Mouse (Mus musculus) urinary bladder, postnatal 36 days (tissue): ENCODE measurements around the gene Acod1.

Experiments
- DNase-seq, 2 experiments: peaks; one replicate each; pipeline ENCODE4 v3.0.0; 2022; ENCODE audit warnings: low spot score in 2 of 2, mixed read lengths in 1 of 2

Gene Acod1

DNA sequence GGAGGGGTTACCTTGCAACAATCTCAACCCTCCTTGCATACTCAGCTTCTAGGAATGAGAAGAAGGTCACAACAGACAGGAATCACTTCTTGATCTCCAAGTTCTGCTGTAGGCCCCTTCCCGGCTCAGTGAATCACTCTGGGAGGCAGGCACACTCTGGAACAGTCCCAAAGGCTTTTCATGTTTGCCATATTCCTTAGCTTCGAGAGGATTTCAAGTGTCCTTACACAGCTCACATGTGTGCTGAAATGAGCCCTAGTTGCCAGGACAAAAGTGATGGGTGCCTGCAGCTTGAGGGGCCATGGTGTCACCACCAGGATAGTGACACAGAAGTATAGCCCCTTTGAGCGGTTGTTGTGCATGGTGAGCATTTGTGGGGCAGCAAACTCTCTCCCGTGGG, 26.0 kb downstream of the Acod1 start:
- no peak for DNase-seq

DNA sequence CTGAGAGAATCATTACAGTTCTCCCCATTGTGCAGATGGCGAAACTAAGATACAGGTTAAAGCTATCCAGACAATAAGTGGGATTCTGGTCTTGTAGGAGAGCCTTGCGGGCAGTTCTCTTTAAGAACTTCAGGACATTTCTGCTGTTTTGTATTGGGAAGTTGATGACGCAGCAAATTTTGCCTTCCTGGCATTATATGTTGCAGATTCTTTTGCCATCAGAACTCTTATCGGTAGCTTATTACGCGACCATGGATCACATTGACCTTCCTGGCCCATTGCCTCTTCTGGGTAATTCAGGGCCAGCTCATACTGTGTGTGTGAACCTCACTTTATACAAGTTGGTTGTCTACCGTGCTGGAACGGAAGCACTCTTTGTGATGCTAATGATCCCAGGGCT, 27.0 kb downstream of the Acod1 start:
- no peak for DNase-seq

DNA sequence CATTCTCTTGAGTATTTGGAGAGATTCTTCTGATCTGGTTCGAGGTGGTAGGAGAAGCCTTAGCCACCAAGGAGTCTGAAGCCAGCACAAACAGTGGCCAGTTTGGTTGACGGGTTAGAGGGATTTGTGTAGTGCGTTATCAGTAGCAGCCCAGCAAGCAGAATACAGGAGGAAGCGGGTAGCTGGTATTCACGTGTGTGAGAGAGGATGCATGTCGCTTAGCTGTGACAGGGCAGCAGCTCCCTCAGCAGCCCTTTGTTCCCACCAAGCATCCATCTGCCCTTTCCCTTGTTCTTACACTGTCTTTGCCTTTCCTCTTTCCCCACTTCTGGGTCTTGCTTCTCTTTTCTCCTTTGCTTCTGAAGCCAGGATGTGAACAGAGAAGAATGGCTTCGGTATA, 28.4 kb downstream of the Acod1 start:
- no peak for DNase-seq

DNA sequence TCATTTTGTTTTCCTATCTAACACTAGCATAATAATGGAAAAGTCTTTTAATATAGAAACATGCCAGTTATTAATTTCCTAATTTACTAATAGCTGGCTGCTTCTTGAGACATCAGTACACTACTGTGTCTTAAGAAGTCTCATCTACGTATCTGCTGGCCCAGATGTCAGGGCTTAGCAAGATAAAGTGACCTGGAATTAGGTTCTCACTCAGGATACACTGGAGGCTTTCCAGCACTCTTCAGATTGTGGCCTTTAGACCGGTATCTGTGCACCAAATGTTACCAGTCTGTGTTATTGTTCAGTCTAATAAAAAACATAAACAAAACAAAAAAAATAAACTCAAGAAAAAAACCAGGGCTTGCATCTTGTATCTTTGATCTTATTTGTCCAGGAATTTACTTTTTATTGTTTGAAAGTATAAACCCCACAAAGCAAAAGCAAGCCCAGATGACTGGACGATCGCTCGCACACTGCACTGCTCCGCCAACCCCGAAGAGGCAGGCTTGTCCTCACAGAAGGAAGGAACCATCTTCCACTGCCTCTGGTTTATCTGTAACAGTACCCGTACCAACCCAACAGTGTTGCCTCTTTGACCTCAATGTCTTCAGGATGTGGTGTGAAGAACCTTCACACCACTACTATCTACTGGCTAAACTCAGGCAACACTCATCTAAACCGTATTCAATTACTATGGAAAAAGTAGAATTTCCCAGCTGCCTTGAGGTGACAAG, 30.7 kb downstream of the Acod1 start:
- no peak for DNase-seq

DNA sequence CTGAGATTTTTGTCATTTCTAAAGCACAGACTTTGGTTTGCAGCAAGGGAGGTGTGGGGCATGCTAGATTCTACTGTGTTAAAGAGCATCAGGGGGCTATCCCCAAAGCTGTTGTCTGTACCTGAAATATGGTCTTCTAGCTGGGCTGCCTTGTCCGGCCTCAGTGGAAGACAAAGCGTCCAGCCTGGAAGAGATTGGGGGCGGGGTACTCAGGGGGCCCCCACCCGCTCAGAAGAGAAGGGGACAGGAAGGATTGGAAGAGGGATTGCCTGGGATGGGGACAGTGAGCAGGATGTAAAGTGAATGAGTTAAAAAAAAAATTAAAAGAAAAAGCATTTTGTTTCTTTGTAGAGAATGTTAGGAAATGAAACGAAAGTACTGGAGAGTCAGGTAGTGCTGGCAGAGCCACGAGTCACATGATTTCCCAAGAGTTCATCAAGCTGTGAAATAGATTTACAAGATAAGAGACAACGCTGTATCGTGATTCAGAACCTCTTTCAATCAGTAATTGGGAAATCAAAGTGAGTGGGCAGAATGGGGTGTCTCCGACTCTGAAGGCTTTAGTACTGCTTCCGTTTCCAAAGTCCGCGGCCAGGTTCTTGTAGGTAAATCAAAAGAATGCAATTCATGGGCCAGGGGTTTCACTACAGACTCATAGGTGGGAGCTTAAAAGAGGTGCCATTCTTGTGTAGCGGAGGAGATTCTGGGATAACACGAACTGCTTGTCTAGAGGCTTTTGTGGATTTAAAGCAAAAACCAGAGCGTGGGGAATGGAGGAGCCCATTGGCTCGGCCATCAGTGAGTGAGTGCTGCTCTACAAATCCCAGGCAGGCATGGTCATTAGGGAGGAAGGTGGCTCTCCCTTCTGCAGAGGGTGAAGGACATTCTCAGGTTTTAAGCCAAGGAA, 31.5 kb downstream of the Acod1 start:
- DNase-seq: no peak

DNA sequence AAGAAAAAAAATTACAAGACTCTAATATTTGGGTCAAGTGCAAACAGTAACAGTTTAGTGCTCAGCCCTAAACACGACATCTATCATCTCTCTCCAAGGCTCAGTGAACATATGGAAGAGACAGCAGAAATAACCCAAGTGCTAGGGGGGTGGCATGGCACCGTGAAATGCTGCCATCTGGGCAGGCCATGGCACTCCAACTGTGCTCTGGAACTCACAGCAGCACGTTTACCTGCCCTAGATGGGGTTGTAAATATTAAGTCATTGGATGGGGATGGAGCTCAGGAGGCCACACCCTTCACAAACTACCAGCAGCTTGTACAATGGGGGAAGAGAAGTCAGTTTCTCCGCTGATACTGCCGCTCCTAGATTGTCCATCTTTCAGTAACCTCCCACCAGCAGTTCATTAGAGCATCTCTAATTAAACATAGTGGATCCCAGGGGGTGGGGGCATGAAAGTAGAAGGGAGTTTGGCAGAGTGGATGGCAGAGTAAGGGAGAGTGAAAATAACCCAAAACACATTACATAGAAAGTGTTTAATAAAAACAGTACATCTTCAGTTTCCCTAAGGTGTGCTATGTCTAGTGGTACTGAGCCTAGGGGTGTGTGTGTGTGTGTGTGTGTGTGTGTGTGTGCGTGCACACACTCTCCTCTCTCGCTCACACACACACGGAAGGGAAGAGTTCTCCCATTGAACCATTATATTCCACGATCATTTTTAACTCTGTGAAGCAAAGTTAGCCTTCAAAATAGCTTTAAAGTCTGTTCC, 32.6 kb downstream of the Acod1 start:
- DNase-seq: no peak

DNA sequence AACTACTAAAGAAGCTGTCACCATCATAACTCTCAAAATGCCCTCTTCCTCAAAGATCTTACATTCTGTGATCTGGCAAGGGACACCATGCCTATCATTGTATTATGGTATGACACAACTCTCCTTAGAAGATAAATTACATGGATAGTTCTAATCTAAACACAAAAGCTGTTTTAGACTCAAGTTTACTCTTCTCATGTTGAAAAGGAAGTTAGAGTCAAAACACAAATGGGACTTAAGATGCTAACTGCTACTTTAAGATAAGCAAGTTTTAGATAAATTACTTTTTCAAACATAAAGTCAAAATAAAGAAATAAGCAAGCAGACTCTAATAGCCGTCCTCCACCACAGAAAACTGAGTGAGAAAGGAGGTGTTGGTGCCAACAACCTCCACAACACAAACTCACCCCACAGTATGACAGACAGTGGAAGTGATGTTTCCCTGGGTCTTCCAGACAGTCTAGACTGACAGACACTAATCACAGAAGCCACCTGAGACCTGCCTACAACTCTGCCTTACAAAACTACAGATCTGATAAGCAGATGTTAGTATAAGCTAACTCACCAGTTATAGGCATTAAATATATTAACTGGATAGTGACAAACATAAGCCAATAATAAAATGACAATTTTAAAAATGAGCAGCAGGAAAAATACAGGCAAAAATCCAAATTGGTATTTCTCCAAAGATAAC, 39.2 kb downstream of the Acod1 start:
- DNase-seq: no peak

DNA sequence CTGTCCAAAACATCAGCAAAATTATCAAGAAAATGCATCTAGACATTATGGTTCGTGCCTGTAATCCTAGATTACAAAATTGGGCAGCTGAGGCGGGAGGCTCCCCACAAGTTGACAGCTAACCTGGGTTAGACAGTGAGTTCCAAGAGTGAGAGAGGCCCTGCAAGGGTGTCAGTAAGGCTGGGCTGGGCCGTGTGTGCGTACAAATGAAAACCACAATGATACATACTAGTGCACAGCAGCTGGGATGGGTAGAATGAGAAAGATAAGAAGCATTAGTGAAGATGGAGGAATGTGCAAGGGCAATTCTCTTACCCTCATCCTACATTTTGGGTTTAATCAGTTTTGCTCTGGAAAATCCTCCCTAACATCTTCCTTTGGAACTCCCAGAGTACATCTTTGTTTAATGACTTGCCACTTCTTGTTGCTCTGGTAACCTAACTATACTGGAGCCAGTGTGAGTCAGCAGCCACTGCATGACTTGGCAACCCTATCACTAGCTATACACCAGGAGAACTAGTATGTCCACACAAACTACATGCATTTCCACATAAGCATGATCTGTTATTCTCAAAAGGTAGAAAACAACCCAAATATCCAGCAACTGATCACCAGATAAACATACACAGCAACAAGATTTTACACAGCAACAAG, 40.0 kb downstream of the Acod1 start:
- DNase-seq: no peak

DNA sequence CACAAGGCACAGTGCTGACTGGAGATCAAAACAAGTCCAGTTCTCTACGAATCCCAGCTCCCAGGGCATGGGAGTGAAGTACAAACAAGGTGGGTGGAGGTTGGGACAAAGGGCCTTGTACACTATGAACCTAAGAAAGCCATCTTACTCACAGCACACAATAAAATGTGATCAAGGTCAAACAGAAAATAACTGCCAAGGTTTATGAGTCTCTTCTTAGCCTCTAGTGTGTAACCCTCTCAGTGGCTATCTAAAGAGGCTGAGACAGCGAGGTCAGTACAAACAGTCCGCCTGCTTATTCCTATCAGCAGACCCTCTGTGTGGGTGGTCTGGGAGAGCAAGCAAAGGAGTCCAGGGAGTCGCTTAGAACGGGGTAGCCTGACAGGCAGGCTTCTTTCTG, 41.1 kb downstream of the Acod1 start:
- DNase-seq: no peak

DNA sequence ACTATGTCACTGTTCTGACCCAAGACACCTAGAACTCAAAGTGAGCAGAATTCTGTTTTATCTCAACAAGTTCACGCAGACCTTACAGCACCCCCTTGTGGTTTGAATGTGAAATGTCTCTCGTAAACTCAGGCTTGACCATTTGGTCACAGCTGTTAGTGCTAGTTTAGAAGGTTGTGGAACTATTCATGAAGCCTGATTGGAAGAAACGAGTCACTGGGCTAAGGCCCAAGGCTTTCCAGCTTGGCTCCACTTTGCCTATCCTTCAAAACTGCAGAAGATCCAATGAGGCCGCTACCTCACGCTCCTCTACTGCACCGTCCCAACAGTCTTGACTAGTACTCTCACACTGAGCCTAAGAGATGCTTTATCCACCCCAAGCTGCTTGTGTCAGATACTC, 41.8 kb downstream of the Acod1 start:
- DNase-seq: peak in 1 of 2 experiments; percentile 41

DNA sequence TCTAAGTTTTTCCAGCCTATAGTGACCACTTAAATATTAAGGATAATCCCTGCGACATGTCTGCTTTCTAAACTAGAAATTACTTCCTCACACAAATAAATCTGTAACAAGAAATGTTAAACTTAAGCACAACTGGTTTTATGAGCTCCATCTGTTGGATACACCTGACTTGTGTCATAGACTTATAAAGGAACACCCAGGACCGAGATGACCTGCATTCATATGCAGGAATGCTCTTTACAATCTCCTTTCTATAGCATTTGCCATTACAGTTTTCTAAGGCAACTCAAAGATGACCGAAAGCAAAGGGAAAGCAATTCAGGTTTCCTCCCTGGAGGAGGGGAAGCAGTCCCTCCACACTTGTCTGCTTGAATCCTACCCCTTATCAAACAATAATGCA, 46.5 kb downstream of the Acod1 start:
- DNase-seq: no peak

DNA sequence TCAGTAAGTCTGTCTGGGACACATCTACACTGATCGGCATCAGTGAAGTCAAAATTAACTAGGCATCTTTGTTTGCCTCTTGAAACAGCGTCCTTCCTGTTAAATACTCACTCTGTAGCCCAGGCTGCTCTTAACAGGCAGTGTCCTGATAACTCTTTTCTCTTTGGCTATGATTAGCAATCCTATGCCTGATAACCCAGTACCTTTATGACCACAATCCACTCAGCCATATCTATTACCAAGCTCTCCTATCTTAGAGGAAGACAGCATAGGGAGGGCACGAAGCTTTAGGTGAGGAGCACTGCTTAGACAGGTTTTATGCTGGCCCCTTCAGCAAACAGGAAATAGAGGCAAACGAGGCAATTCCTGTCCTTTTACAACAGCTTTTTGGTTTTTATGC, 46.9 kb downstream of the Acod1 start:
- no peak for DNase-seq

DNA sequence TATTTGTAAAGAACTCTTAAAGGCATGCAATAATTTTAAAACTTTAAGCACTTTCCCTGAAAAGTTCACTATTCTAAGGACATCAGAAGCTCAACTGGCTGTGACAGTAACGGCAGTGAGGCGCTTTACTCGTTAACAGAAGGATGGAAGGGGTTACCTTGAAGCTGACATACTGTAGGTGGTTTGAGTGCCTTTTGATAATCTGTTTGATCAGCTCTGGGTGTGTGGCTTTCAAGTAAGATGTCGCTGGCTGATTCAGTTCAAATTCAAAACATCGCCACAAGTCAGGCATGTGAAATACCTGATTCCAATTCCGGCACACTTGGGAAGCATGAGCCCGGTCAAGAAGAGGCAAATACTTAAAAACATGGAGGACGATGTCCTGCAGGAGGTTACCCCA, 48.3 kb downstream of the Acod1 start:
- no peak for DNase-seq

DNA sequence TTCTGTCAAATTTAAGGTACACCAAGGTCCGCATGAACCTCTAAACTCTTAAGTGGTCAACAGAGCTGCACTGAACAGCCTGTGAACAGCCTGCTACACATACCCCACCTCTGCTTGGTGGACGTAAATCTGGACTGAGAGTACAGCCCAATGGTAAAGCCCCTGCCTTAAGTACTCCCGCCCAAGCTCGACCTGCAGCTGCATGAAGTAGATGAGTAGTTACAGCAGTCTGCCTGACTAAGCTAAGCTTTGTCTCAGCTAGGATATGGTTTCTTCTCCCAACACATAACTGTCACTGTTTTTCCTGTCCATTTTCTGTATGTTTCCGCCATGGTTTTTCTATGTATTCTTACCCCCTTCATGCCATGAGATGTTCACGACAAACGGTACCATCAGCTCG, 49.0 kb downstream of the Acod1 start:
- no peak for DNase-seq

DNA sequence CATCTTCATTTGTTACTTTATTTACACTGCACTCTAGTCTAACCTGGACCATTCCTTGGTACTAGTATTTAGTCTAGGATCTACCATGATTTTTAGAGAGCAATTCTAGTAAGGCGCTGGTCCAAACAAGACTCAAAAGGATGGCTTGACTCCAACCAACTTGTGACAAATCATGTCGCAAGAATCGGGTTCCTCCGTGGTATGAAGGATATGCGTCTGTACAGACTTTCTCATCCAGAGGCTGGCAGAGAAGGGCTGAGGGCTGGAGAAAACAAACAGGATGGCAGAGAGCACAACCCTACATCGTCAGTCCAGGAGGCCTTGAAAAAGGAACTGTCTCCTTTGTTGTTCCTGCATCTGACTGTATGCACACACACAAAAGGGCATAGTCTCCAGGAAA, 49.8 kb downstream of the Acod1 start:
- DNase-seq: peak in 1 of 2 experiments; percentile 39

DNA sequence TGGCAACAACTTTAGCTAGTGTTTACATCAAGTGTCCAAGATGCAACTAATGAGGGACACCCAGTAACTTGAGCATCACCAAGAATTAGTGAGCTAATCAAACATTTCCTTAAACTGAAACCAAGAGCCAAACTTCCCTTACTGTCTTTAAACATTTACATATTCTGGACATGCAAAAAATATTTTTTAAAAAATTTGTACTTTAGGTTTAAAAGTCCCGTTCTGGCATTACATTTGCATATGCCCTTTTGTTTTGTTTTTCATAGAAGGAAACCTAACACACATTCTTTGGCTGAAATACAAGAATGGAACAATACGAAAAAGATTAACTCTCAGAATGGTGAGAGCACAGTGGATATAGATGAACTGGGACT, 51.4 kb downstream of the Acod1 start:
- no peak for DNase-seq

DNA sequence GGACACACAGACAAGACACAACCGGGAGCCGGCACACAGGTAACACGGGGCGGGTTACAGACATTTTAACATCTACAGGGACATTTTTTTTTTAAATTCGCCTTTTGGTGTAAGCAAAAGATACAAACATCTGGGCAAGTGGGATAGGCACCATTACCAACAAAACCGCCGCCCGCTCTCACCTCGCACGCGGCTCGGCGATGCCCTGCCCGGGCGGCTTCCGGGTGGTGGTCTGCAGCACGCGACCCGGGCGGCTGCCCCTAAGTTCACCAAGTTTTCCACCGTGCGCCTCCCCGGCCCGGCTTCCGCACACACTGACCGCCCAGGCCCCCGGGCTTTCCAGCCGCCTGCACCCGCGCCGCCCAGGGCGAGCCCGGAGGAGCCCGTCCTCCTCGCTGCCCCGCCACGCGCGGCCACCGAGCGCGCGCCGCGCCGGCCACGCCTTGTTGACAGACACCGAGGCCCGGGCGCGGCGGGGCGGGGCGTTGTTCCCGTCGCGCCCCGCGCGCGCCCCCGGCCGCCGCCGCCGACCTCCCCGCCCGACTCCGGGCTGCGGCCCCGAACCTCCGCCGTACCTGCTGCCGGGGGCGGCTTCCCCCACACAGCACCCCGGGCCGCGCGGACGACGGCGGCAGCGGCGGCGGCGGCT, 51.9 kb downstream of the Acod1 start:
- peak; percentile 74 to 86 for DNase-seq

DNA sequence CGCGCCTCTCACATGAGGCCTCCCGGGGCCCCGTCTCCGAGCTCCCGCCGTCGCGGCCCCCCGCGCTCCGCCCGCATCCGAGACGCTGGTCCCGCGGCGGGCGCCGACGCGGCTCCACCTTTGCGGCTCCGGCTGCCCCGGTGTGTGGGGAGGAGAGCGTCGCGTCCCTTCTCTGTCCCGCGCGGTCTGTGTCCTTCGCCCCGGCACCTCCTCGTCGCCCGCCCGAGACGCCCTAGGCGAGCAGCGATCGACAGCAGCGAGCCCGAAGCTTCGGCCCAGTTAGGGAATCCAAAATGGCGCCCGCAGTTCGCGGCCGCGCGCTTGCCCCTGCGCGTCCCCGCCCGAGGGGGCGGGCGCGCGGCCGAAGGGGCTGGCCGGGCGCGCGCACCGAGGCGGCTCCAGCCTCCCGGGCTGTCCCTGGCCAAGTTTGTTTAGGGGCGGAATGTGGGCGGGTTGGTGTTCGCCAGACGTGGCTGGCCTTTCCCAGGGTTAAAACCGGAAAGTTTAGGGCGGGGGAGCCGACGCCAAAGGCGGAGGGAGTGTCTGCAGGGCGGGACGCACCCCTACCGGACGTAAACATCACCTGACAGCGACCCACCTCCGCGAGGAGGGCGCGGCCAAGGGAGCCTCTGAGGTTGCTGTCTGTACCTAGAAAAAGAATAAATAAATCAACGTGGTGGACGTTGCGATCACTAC, 52.6 kb downstream of the Acod1 start, which contains the start of gene Fbxl3:
Gene Fbxl3 (minus strand): TSS at position 329 of the 696 bp plus-strand sequence.
- peak; percentile 91 to 96 for DNase-seq

DNA sequence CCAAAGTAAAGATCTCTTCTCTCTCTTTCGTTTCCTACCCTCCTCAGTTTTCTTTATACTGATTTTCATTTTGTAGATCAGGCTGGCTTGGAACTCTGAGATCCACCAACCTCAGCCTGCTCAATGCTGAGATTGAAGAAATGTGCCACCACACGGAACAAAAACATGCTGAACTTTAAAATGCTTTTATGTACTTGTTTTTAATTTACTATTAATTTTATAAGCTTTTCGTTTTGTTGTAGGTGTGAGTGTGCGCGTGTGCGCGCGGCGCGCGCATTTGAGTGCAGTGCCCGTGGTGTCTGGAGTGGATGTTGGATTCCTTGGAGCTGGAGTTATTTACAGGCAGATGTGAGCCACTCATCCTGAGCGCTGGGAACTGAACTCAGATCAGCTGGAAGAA, 53.5 kb downstream of the Acod1 start:
- DNase-seq: no peak

DNA sequence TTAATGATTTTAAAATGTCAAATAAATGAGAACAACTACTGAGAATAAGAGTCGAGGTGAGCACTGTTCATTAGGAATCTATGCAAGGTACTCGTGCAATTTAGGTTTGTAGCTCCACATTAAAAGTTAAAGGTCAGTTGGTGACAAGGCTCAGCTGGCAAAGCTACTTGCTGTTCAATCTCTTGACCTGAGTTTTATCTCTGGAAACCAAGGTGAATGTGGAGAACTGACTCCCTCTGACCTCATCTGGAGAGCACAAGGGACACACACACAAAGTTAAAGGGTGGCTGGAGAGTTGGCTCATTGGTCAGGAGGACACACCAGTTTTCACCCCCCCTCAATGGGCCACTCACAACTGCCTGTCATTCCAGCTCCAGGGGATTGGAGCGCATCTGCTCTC, 54.4 kb downstream of the Acod1 start:
- DNase-seq: no peak
